Mouse (Mus musculus): Measurements from ENCODE around the gene Nufip1.

- no peak for TF ChIP-seq ZNF384 (IDR thresholded peaks at IDR 0.05; ENCODE audit: low read depth, low read length)
- TF ChIP-seq HCFC1 (IDR thresholded peaks at IDR 0.05; ENCODE audit: borderline replicate concordance, insufficient read depth, low read length), result no peak
- no peak for TF ChIP-seq MAFK (IDR thresholded peaks at IDR 0.05; ENCODE audit: insufficient read depth, low read depth, low read length)
- no peak for TF ChIP-seq ZC3H11A (IDR thresholded peaks at IDR 0.05; ENCODE audit: borderline replicate concordance, low read depth, low read length)
Observed at GRCm38 (mm10) chr14:76120472-76120871, 9.8 kb downstream of the Nufip1 start.
